Mouse (Mus musculus): ENCODE measurements around the gene Mief2. TPM values are rescaled to one million over a fixed set of nuclear protein-coding genes. Genes with fewer than 3 reads are reported as not detected.

Mief2 gene
- polyA plus RNA-seq (2012; ENCODE audit: insufficient read depth, insufficient read length, missing spikeins) = 6.1 and 9.3 TPM in 2 replicates

GRCm38 (mm10) chr11:60728260-60728761 lies at the start of gene Mief2:
TSS of gene Mief2 (plus strand) at chr11:60728398.
- peak within 1 kb of the TSS; percentile 71 for H3K27ac ChIP-seq (ENCODE audit: insufficient read depth, low read depth, low read length)
- TF ChIP-seq POLR2A (IDR thresholded peaks at IDR 0.05; ENCODE audit: borderline replicate concordance, low read depth, low read length) (no peak), CTCF (IDR thresholded peaks at IDR 0.05; ENCODE audit: low read depth, low read length) (no peak)
- H3K4me3 ChIP-seq (ENCODE audit: insufficient read depth, low read length) = peak within 1 kb of the TSS; percentile 99
- peaks cover 25% of the 10 kb centered on the region for H3K4me1 ChIP-seq (ENCODE audit: control insufficient read depth, insufficient read depth, low read length)

- Histone ChIP-seq H3K4me1 (ENCODE audit: control insufficient read depth, insufficient read depth, low read length) (peaks cover 10% of the 10 kb centered on the region), H3K4me3 (ENCODE audit: insufficient read depth, low read length) (no peak overlapping the region), H3K27ac (ENCODE audit: insufficient read depth, low read depth, low read length) (no peak overlapping the region)
- TF ChIP-seq POLR2A (IDR thresholded peaks at IDR 0.05; ENCODE audit: borderline replicate concordance, low read depth, low read length) (no peak), CTCF (IDR thresholded peaks at IDR 0.05; ENCODE audit: low read depth, low read length) (no peak)
These were observed 32.0 kb upstream of the Mief2 start for GRCm38 (mm10) chr11:60696165-60696564.

- TF ChIP-seq CTCF (IDR thresholded peaks at IDR 0.05; ENCODE audit: low read depth, low read length) = no peak
- TF ChIP-seq POLR2A (IDR thresholded peaks at IDR 0.05; ENCODE audit: borderline replicate concordance, low read depth, low read length) = no peak
- no peak overlapping the region for H3K4me3 ChIP-seq (ENCODE audit: insufficient read depth, low read length)
- H3K27ac ChIP-seq (ENCODE audit: insufficient read depth, low read depth, low read length) = no peak overlapping the region
- H3K4me1 ChIP-seq (ENCODE audit: control insufficient read depth, insufficient read depth, low read length) = peaks cover 10% of the 10 kb centered on the region
These were observed 30.6 kb upstream of the Mief2 start for GRCm38 (mm10) chr11:60697561-60697960.

- H3K4me3 ChIP-seq (ENCODE audit: insufficient read depth, low read length) = peak overlapping the region; percentile 76
- no peak for TF ChIP-seq POLR2A (IDR thresholded peaks at IDR 0.05; ENCODE audit: borderline replicate concordance, low read depth, low read length)
- TF ChIP-seq CTCF (IDR thresholded peaks at IDR 0.05; ENCODE audit: low read depth, low read length) = no peak
- H3K27ac ChIP-seq (ENCODE audit: insufficient read depth, low read depth, low read length) = no peak overlapping the region
- H3K4me1 ChIP-seq (ENCODE audit: control insufficient read depth, insufficient read depth, low read length) = peaks cover 15% of the 10 kb centered on the region
These were observed 29.2 kb upstream of the Mief2 start for GRCm38 (mm10) chr11:60698806-60699523.

- peak within 1 kb of the TSS; percentile 38 for H3K27ac ChIP-seq (ENCODE audit: insufficient read depth, low read depth, low read length)
- H3K4me1 ChIP-seq (ENCODE audit: control insufficient read depth, insufficient read depth, low read length) = peaks cover 15% of the 10 kb centered on the region
- peak within 1 kb of the TSS; percentile 76 for H3K4me3 ChIP-seq (ENCODE audit: insufficient read depth, low read length)
- TF ChIP-seq CTCF (IDR thresholded peaks at IDR 0.05; ENCODE audit: low read depth, low read length) (no peak), POLR2A (IDR thresholded peaks at IDR 0.05; ENCODE audit: borderline replicate concordance, low read depth, low read length) (no peak)
These were observed 28.6 kb upstream of the Mief2 start, which contains the start of gene Llgl1 for GRCm38 (mm10) chr11:60699524-60700075. TSS of gene Llgl1 (plus strand) at chr11:60699723.

- Histone ChIP-seq H3K4me1 (ENCODE audit: control insufficient read depth, insufficient read depth, low read length) (peaks cover 15% of the 10 kb centered on the region), H3K4me3 (ENCODE audit: insufficient read depth, low read length) (peak overlapping the region; percentile 76), H3K27ac (ENCODE audit: insufficient read depth, low read depth, low read length) (no peak overlapping the region)
- TF ChIP-seq POLR2A (IDR thresholded peaks at IDR 0.05; ENCODE audit: borderline replicate concordance, low read depth, low read length) = no peak
- no peak for TF ChIP-seq CTCF (IDR thresholded peaks at IDR 0.05; ENCODE audit: low read depth, low read length)
These were observed 27.6 kb upstream of the Mief2 start for GRCm38 (mm10) chr11:60700320-60701185.

GRCm38 (mm10) chr11:60701611-60702010 lies 26.6 kb upstream of the Mief2 start:
- H3K4me3 ChIP-seq (ENCODE audit: insufficient read depth, low read length) = no peak overlapping the region
- no peak overlapping the region for H3K27ac ChIP-seq (ENCODE audit: insufficient read depth, low read depth, low read length)
- TF ChIP-seq POLR2A (IDR thresholded peaks at IDR 0.05; ENCODE audit: borderline replicate concordance, low read depth, low read length) (no peak), CTCF (IDR thresholded peaks at IDR 0.05; ENCODE audit: low read depth, low read length) (no peak)
- peaks cover 15% of the 10 kb centered on the region for H3K4me1 ChIP-seq (ENCODE audit: control insufficient read depth, insufficient read depth, low read length)

GRCm38 (mm10) chr11:60703131-60703530 lies 25.1 kb upstream of the Mief2 start:
- peak; percentile 31; the same call in 1 of the 2 replicates for TF ChIP-seq CTCF (IDR thresholded peaks at IDR 0.05; ENCODE audit: low read depth, low read length)
- no peak for TF ChIP-seq POLR2A (IDR thresholded peaks at IDR 0.05; ENCODE audit: borderline replicate concordance, low read depth, low read length)
- H3K27ac ChIP-seq (ENCODE audit: insufficient read depth, low read depth, low read length) = no peak overlapping the region
- peaks cover 27% of the 10 kb centered on the region for H3K4me1 ChIP-seq (ENCODE audit: control insufficient read depth, insufficient read depth, low read length)
- no peak overlapping the region for H3K4me3 ChIP-seq (ENCODE audit: insufficient read depth, low read length)

GRCm38 (mm10) chr11:60704023-60704880 lies 23.9 kb upstream of the Mief2 start:
- no peak overlapping the region for H3K4me3 ChIP-seq (ENCODE audit: insufficient read depth, low read length)
- TF ChIP-seq CTCF (IDR thresholded peaks at IDR 0.05; ENCODE audit: low read depth, low read length) (no peak), POLR2A (IDR thresholded peaks at IDR 0.05; ENCODE audit: borderline replicate concordance, low read depth, low read length) (no peak)
- H3K27ac ChIP-seq (ENCODE audit: insufficient read depth, low read depth, low read length) = no peak overlapping the region
- H3K4me1 ChIP-seq (ENCODE audit: control insufficient read depth, insufficient read depth, low read length) = peaks cover 25% of the 10 kb centered on the region
